Comparison of ENCODE assay signal across 9 mouse cellular contexts in the genomic region with DNA sequence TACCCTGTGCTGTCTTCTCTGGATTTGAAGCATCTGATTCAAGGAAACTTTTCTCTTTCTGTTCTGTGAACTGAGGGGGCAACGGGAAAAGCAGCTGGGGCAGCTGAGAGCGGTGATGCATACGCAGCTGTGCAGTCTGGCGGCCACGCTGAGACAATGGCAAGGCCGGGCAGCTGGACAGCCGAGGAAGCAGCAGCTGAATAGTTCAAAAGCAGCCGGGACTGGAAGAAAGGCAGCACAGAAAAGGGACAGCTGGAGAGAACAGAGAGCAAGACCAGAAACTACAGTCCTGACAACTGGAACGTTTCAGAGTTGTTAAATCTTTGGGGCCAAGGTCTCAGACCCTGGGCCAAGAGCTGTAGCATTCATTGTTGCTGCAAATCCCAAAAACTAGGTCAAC. TPM values are rescaled to one million over a fixed set of nuclear protein-coding genes. Genes with fewer than 3 reads are reported as not detected.
DNase-seq lines count a peak whose midpoint lies in the region; ATAC-seq and TF ChIP-seq lines count a peak whose summit lies in the region.
"Had no signal": no experiment of that assay in that cellular context is flagged by ENCODE, and none has a peak within 500 bp of the region (broad histone marks: within the 10 kb centered on the region; RNA-seq: fewer than 3 reads in every experiment).

No protein-coding gene starts in this region.

- no peak overlapping the region for H3K4me3 ChIP-seq in thymus, adult 2 months (ENCODE audit: control insufficient read depth, insufficient read depth, low read length)
- peak overlapping the region; percentile 73 for H3K4me3 ChIP-seq in forebrain, embryonic 10.5 days
- peak overlapping the region; percentile 73 for H3K4me3 ChIP-seq in limb, embryonic 10.5 days
- peak overlapping the region; percentile 72 for H3K4me3 ChIP-seq in midbrain, embryonic 16.5 days (ENCODE audit: low read depth, low read length)

- no peak overlapping the region for H3K27ac ChIP-seq in thymus, adult 2 months (ENCODE audit: control insufficient read depth, insufficient read depth, low read length)
- H3K27ac ChIP-seq in forebrain, embryonic 10.5 days, result peak overlapping the region; percentile 85
- H3K27ac ChIP-seq in limb, embryonic 10.5 days, result no peak overlapping the region
- H3K27ac ChIP-seq in midbrain, embryonic 16.5 days (ENCODE audit: low read length), result peak overlapping the region; percentile 35; the same call in 1 of the 2 replicates

- no peaks in the 10 kb centered on the region for H3K9me3 ChIP-seq in forebrain, embryonic 10.5 days
- H3K9me3 ChIP-seq in limb, embryonic 10.5 days (replicated peaks), result no peaks in the 10 kb centered on the region
- no peaks in the 10 kb centered on the region for H3K9me3 ChIP-seq in midbrain, embryonic 16.5 days (replicated peaks; ENCODE audit: control insufficient read depth, low read length, poor library complexity, severe bottlenecking)

- peak; percentile 5 for DNase-seq in thymus, adult 2 months
- no peak for DNase-seq in thymus, postnatal 4 days
- DNase-seq in forebrain, embryonic 10.5 days (ENCODE audit: extremely low spot score, low spot score), result peak; percentile 55
- peak; percentile 62 to 67 for DNase-seq in heart, postnatal 10 days
- DNase-seq in limb, embryonic 10.5 days (ENCODE audit: low spot score), result no peak
- no peak for DNase-seq in ovary, adult 18-20 months (ENCODE audit: low spot score)

- peaks cover 8% of the 10 kb centered on the region for H3K4me1 ChIP-seq in thymus, adult 2 months (replicated peaks; ENCODE audit: control insufficient read depth, insufficient read depth, low read length)
- H3K4me1 ChIP-seq in forebrain, embryonic 10.5 days, result peaks cover 22% of the 10 kb centered on the region
- H3K4me1 ChIP-seq in limb, embryonic 10.5 days, result peaks cover 14% of the 10 kb centered on the region
- H3K4me1 ChIP-seq in midbrain, embryonic 16.5 days (ENCODE audit: control insufficient read depth, insufficient read depth, low read length), result peaks cover 13% of the 10 kb centered on the region

- no peak for TF ChIP-seq CTCF in thymus, adult 2 months (IDR thresholded peaks at IDR 0.05; ENCODE audit: borderline replicate concordance, control insufficient read depth, extremely low read depth, insufficient read depth, low read length, poor library complexity)

- intact Hi-C loops in heart, postnatal 10 days (cut with DNase I), result no loop called here

- TF ChIP-seq POLR2A in thymus, adult 2 months (IDR thresholded peaks at IDR 0.05; ENCODE audit: control insufficient read depth, extremely low read depth, insufficient read depth, low read length, poor library complexity), result no peak

- H3K36me3 ChIP-seq in thymus, adult 2 months (ENCODE audit: control insufficient read depth, insufficient read depth, low read length), result peaks cover 7% of the 10 kb centered on the region; the same call in 1 of the 2 replicates
- peaks cover 27% of the 10 kb centered on the region for H3K36me3 ChIP-seq in forebrain, embryonic 10.5 days (replicated peaks)
- peaks cover 28% of the 10 kb centered on the region for H3K36me3 ChIP-seq in limb, embryonic 10.5 days
- H3K36me3 ChIP-seq in midbrain, embryonic 16.5 days (ENCODE audit: control insufficient read depth, insufficient read depth, low read length), result peaks cover 9% of the 10 kb centered on the region

- 0 out of 2 replicates have a peak, but pooled peaks have one; percentile 5 for ATAC-seq in midbrain, embryonic 16.5 days
- no peak for ATAC-seq in inflammation-experienced regulatory T-cells, adult 6 months

- H3K4me2 ChIP-seq in midbrain, embryonic 16.5 days (ENCODE audit: low read length), result peak overlapping the region; percentile 85

- WGBS in thymus, adult 2 months, result 51% methylated on average over 9 of the region's 9 CpGs
- WGBS in forebrain, embryonic 10.5 days, result 18% methylated on average over 9 of the region's 9 CpGs
- WGBS in limb, embryonic 10.5 days, result 69% methylated on average over 9 of the region's 9 CpGs
- WGBS in midbrain, embryonic 16.5 days, result 2% methylated on average over 9 of the region's 9 CpGs

- H3K9ac ChIP-seq in midbrain, embryonic 16.5 days (ENCODE audit: low read depth, low read length), result peak overlapping the region; percentile 78

- H3K27me3 ChIP-seq in thymus, adult 2 months (ENCODE audit: control insufficient read depth, insufficient read depth, low read length), result no peaks in the 10 kb centered on the region
- H3K27me3 ChIP-seq in forebrain, embryonic 10.5 days (ENCODE audit: poor library complexity, severe bottlenecking), result no peaks in the 10 kb centered on the region
- no peaks in the 10 kb centered on the region for H3K27me3 ChIP-seq in limb, embryonic 10.5 days (ENCODE audit: low read depth, poor library complexity, severe bottlenecking)
- H3K27me3 ChIP-seq in midbrain, embryonic 16.5 days (ENCODE audit: control insufficient read depth, insufficient read depth, low read depth, low read length), result no peaks in the 10 kb centered on the region

RNA-seq across cellular contexts. Expression of gene Exosc9, which starts 1.1 kb away (rescaled TPM):
- 8.3 and 11.4 TPM in 2 replicates for polyA plus RNA-seq in thymus, adult 2 months (2012; rRNA removed)
- polyA plus RNA-seq in forebrain, embryonic 10.5 days (2016; fragmentation: Nextera tagmentation; extraction: Ambion mirVana), result 105 and 108 TPM in 2 replicates
- 10 to 100 TPM; 23.9 to 27.1 TPM for total RNA-seq in heart, postnatal 10 days (2021)
- 93.1 and 98.5 TPM in 2 replicates for polyA plus RNA-seq in limb, embryonic 10.5 days (2016; fragmentation: Nextera tagmentation; extraction: Ambion mirVana)
- 79.6 and 84.9 TPM in 2 replicates for polyA plus RNA-seq in midbrain, embryonic 16.5 days (2015; fragmentation: Nextera tagmentation; extraction: Ambion mirVana)
- polyA plus RNA-seq in inflammation-experienced regulatory T-cells, adult 6 months (2017; shearing (Covaris generic)), result 10 to 100 TPM; 44.0 to 62.2 (median 49.6) TPM

RNA-seq across cellular contexts. Expression of gene Ccna2, which starts 20.6 kb away (rescaled TPM):
- 196 and 359 TPM in 2 replicates for polyA plus RNA-seq in thymus, adult 2 months (2012; rRNA removed)
- 272 and 276 TPM in 2 replicates for polyA plus RNA-seq in forebrain, embryonic 10.5 days (2016; fragmentation: Nextera tagmentation; extraction: Ambion mirVana)
- 10 to 100 TPM; 29.5 to 31.1 TPM for total RNA-seq in heart, postnatal 10 days (2021)
- 244 TPM in 2 replicates for polyA plus RNA-seq in limb, embryonic 10.5 days (2016; fragmentation: Nextera tagmentation; extraction: Ambion mirVana)
- polyA plus RNA-seq in midbrain, embryonic 16.5 days (2015; fragmentation: Nextera tagmentation; extraction: Ambion mirVana), result 17.6 and 23.6 TPM in 2 replicates
- 10 to 100 TPM in 1 of 3 experiments, 1 to 10 TPM in 2; 2.7 to 42.2 (median 4.1) TPM for polyA plus RNA-seq in inflammation-experienced regulatory T-cells, adult 6 months (2017; shearing (Covaris generic))

RNA-seq across cellular contexts. Expression of gene Gm11549, which starts 29.7 kb away (rescaled TPM):
- polyA plus RNA-seq in thymus, adult 2 months (2012; rRNA removed), result 0.22 and 0.30 TPM in 2 replicates
- polyA plus RNA-seq in forebrain, embryonic 10.5 days (2016; fragmentation: Nextera tagmentation; extraction: Ambion mirVana), result 0.25 and 0.36 TPM in 2 replicates
- not detected for total RNA-seq in heart, postnatal 10 days (2021)
- not detected in 2 replicates for polyA plus RNA-seq in limb, embryonic 10.5 days (2016; fragmentation: Nextera tagmentation; extraction: Ambion mirVana)
- polyA plus RNA-seq in midbrain, embryonic 16.5 days (2015; fragmentation: Nextera tagmentation; extraction: Ambion mirVana), result 0.30 and 0.35 TPM in 2 replicates
- not detected for polyA plus RNA-seq in inflammation-experienced regulatory T-cells, adult 6 months (2017; shearing (Covaris generic))
- total RNA-seq: gastrocnemius, postnatal 36 days had no signal

Comparison
In these comparisons a context has a peak if more than half of its experiments do, and no peak if none do; other contexts are left out.
1. DNase-seq: peak in thymus, adult 2 months (single experiment), forebrain, embryonic 10.5 days (single experiment) and heart, postnatal 10 days (2 of 2); none in thymus, postnatal 4 days (single experiment), limb, embryonic 10.5 days (single experiment) and ovary, adult 18-20 months (single experiment).
2. H3K27ac ChIP-seq: peak in forebrain, embryonic 10.5 days (single experiment) and midbrain, embryonic 16.5 days (single experiment); none in thymus, adult 2 months (single experiment) and limb, embryonic 10.5 days (single experiment).